In the genomic region with DNA sequence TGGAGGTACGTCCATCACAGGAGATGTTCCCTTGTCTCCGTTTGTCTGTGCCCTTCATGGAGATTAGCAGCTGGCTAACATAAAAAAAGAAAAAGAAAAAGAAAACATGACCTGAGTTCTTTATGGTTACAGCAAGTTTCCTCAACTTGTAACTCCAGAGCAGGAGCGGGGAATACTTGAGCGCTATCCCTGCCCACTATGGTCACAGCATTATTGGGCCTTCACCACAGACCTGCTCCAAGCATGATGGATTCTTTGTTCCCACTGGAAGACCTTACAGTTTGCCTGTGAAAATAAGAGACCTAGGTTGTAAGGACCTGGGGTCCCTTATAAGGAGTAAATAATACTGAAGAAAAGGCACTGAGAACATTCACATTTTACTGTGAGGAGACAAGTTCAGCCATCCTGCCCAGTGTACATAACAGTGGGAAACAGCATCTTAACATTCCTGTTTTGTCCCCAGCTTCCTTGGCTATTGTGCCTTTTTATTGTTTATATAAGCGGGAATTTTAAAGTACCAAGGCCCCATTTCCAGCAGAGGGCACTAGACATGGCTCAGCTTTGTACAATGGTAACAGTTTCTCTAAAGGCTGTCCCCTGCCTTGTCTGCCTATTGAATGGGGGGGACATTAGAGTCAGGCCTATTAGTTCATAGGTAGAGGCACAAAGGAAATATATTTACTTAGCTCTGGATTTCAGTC, we compare ENCODE assay signal across 8 mouse cellular contexts. TPM values are rescaled to one million over a fixed set of nuclear protein-coding genes. Genes with fewer than 3 reads are reported as not detected.
A peak's percentile ranks its signal among the peaks of the same experiment; 100 is the strongest.
DNase-seq lines count a peak whose midpoint lies in the region; ATAC-seq and TF ChIP-seq lines count a peak whose summit lies in the region.

No protein-coding gene starts in this region.

- peaks cover 25% of the 10 kb centered on the region for H3K36me3 ChIP-seq in kidney, postnatal 0 days (ENCODE audit: insufficient read depth, low read length)
- peaks cover 66% of the 10 kb centered on the region for H3K36me3 ChIP-seq in midbrain, embryonic 10.5 days

- H3K9ac ChIP-seq in kidney, postnatal 0 days (ENCODE audit: low read depth, low read length), result no peak overlapping the region

- H3K4me3 ChIP-seq in embryonic fibroblast, embryonic 13.5 days (ENCODE audit: insufficient read depth, low read length), result no peak overlapping the region
- H3K4me3 ChIP-seq in kidney, postnatal 0 days (replicated peaks; ENCODE audit: low read depth, low read length), result no peak overlapping the region
- 0 out of 2 replicates have a peak overlapping the region, but pooled peaks have one; percentile 86 for H3K4me3 ChIP-seq in midbrain, embryonic 10.5 days

- H3K27ac ChIP-seq in embryonic fibroblast, embryonic 13.5 days (ENCODE audit: insufficient read depth, low read length), result no peak overlapping the region
- peak overlapping the region; percentile 33; the same call in 1 of the 2 replicates for H3K27ac ChIP-seq in kidney, postnatal 0 days
- peak overlapping the region; percentile 97 for H3K27ac ChIP-seq in midbrain, embryonic 10.5 days (replicated peaks)

- DNase-seq in heart, adult 18-20 months, result peak; percentile 36 to 47
- no peak for DNase-seq in heart, adult 8-10 months (ENCODE audit: low spot score)
- peak; percentile 70 for DNase-seq in ES-CJ7 (ENCODE audit: low read depth, low spot score)
- DNase-seq in kidney, postnatal 0 days (ENCODE audit: low spot score), result peak; percentile 85
- DNase-seq in midbrain, embryonic 10.5 days (ENCODE audit: low spot score), result peak; percentile 45
- no peak for DNase-seq in yolk sac, embryonic 10.5 days (ENCODE audit: low spot score)
- no peak for DNase-seq in spleen, postnatal 14 days (ENCODE audit: low spot score in 2 of 2)

- no peak for TF ChIP-seq CTCF in embryonic fibroblast, embryonic 13.5 days (IDR thresholded peaks at IDR 0.05; ENCODE audit: borderline replicate concordance, insufficient read depth, low read length)
- peak; percentile 79 for TF ChIP-seq CTCF in kidney, postnatal 0 days (IDR thresholded peaks at IDR 0.05; ENCODE audit: low read depth)

- no peak overlapping the region for H3K4me2 ChIP-seq in kidney, postnatal 0 days (ENCODE audit: low read length)

- ATAC-seq in kidney, postnatal 0 days (replicated peaks; ENCODE audit: low FRiP score, low read depth), result no peak

- H3K9me3 ChIP-seq in kidney, postnatal 0 days (replicated peaks; ENCODE audit: low read length), result no peaks in the 10 kb centered on the region
- H3K9me3 ChIP-seq in midbrain, embryonic 10.5 days (replicated peaks), result no peaks in the 10 kb centered on the region

- TF ChIP-seq POLR2A in embryonic fibroblast, embryonic 13.5 days (IDR thresholded peaks at IDR 0.05; ENCODE audit: low read depth, low read length), result peak; percentile 54

- peaks cover 5% of the 10 kb centered on the region for H3K4me1 ChIP-seq in embryonic fibroblast, embryonic 13.5 days (ENCODE audit: control insufficient read depth, insufficient read depth, low read length)
- H3K4me1 ChIP-seq in kidney, postnatal 0 days (replicated peaks; ENCODE audit: insufficient read depth, low read length), result peaks cover 18% of the 10 kb centered on the region; the same call in 1 of the 2 replicates
- H3K4me1 ChIP-seq in midbrain, embryonic 10.5 days, result peaks cover 23% of the 10 kb centered on the region

- 66% methylated on average over 5 of the region's 5 CpGs for WGBS in kidney, postnatal 0 days
- 79% methylated on average over 5 of the region's 5 CpGs for WGBS in midbrain, embryonic 10.5 days

- no peaks in the 10 kb centered on the region for H3K27me3 ChIP-seq in kidney, postnatal 0 days (ENCODE audit: insufficient read depth, low read length)
- no peaks in the 10 kb centered on the region for H3K27me3 ChIP-seq in midbrain, embryonic 10.5 days (ENCODE audit: low read depth, poor library complexity, severe bottlenecking)

RNA-seq across cellular contexts. Expression of gene Ppp1r10, which starts 4.8 kb away (rescaled TPM):
- total RNA-seq in heart, adult 18-20 months (2021), result 10 to 100 TPM; 22.4 to 28.8 TPM
- 10 to 100 TPM; 22.7 to 42.3 (median 25.8) TPM for total RNA-seq in heart, adult 8-10 months (2022)
- 58.6 and 67.3 TPM in 2 replicates for polyA plus RNA-seq in embryonic fibroblast, embryonic 13.5 days (2011; ENCODE audit: insufficient read length, low read depth, missing spikeins)
- 28.8 and 29.7 TPM in 2 replicates for polyA plus RNA-seq in kidney, postnatal 0 days (2015; fragmentation: Nextera tagmentation; extraction: Ambion mirVana)
- polyA plus RNA-seq in midbrain, embryonic 10.5 days (2016; fragmentation: Nextera tagmentation; extraction: Ambion mirVana), result 58.8 and 63.3 TPM in 2 replicates

RNA-seq across cellular contexts. Expression of gene Mrps18b, which starts 4.8 kb away (rescaled TPM):
- 10 to 100 TPM; 52.1 to 64.7 TPM for total RNA-seq in heart, adult 18-20 months (2021)
- 10 to 100 TPM; 56.1 to 73.8 (median 57.0) TPM for total RNA-seq in heart, adult 8-10 months (2022)
- polyA plus RNA-seq in embryonic fibroblast, embryonic 13.5 days (2011; ENCODE audit: insufficient read length, low read depth, missing spikeins), result 86.9 and 89.8 TPM in 2 replicates
- 88.4 and 94.7 TPM in 2 replicates for polyA plus RNA-seq in kidney, postnatal 0 days (2015; fragmentation: Nextera tagmentation; extraction: Ambion mirVana)
- 72.2 and 92.6 TPM in 2 replicates for polyA plus RNA-seq in midbrain, embryonic 10.5 days (2016; fragmentation: Nextera tagmentation; extraction: Ambion mirVana)

RNA-seq across cellular contexts. Expression of gene Atat1, which starts 11.1 kb away (rescaled TPM):
- 1 to 10 TPM; 5.9 to 6.5 TPM for total RNA-seq in heart, adult 18-20 months (2021)
- total RNA-seq in heart, adult 8-10 months (2022), result 1 to 10 TPM; 6.6 to 9.3 (median 8.3) TPM
- 31.8 and 34.7 TPM in 2 replicates for polyA plus RNA-seq in embryonic fibroblast, embryonic 13.5 days (2011; ENCODE audit: insufficient read length, low read depth, missing spikeins)
- polyA plus RNA-seq in kidney, postnatal 0 days (2015; fragmentation: Nextera tagmentation; extraction: Ambion mirVana), result 28.4 and 36.9 TPM in 2 replicates
- 124 and 178 TPM in 2 replicates for polyA plus RNA-seq in midbrain, embryonic 10.5 days (2016; fragmentation: Nextera tagmentation; extraction: Ambion mirVana)

RNA-seq across cellular contexts. Expression of gene 2310061I04Rik, which starts 23.8 kb away (rescaled TPM):
- total RNA-seq in heart, adult 18-20 months (2021), result 100 to 1,000 TPM; 101 to 105 TPM
- total RNA-seq in heart, adult 8-10 months (2022), result 100 to 1,000 TPM in 3 of 4 experiments, 10 to 100 TPM in 1; 85.5 to 115 (median 106) TPM
- polyA plus RNA-seq in embryonic fibroblast, embryonic 13.5 days (2011; ENCODE audit: insufficient read length, low read depth, missing spikeins), result 29.0 and 37.3 TPM in 2 replicates
- polyA plus RNA-seq in kidney, postnatal 0 days (2015; fragmentation: Nextera tagmentation; extraction: Ambion mirVana), result 36.6 and 39.1 TPM in 2 replicates
- polyA plus RNA-seq in midbrain, embryonic 10.5 days (2016; fragmentation: Nextera tagmentation; extraction: Ambion mirVana), result 29.0 and 29.6 TPM in 2 replicates

RNA-seq across cellular contexts. Expression of gene Dhx16, which starts 41.4 kb away (rescaled TPM):
- 10 to 100 TPM; 18.3 to 20.4 TPM for total RNA-seq in heart, adult 18-20 months (2021)
- 10 to 100 TPM; 18.7 to 20.8 (median 20.1) TPM for total RNA-seq in heart, adult 8-10 months (2022)
- polyA plus RNA-seq in embryonic fibroblast, embryonic 13.5 days (2011; ENCODE audit: insufficient read length, low read depth, missing spikeins), result 40.5 and 41.1 TPM in 2 replicates
- polyA plus RNA-seq in kidney, postnatal 0 days (2015; fragmentation: Nextera tagmentation; extraction: Ambion mirVana), result 29.2 and 33.3 TPM in 2 replicates
- polyA plus RNA-seq in midbrain, embryonic 10.5 days (2016; fragmentation: Nextera tagmentation; extraction: Ambion mirVana), result 51.6 and 54.3 TPM in 2 replicates

Comparison
In these comparisons a context has a peak if more than half of its experiments do, and no peak if none do; other contexts are left out.
1. DNase-seq: peak in heart, adult 18-20 months (2 of 2), ES-CJ7 (single experiment), kidney, postnatal 0 days (single experiment) and midbrain, embryonic 10.5 days (single experiment); none in heart, adult 8-10 months (single experiment), yolk sac, embryonic 10.5 days (single experiment) and spleen, postnatal 14 days (0 of 2).